Mouse (Mus musculus) forebrain, embryonic 11.5 days (tissue): ENCODE data around the gene Tsga10ip. TPM values are rescaled to one million over a fixed set of nuclear protein-coding genes. Genes with fewer than 3 reads are reported as not detected.
"Not testable (repeated sequence)": the region's sequence is repeated elsewhere in the genome, so short reads cannot be mapped to it uniquely, and the experiment has no call there.

ENCODE experiments used
- ATAC-seq: fragments of 200-750 bp; cut with Nextera tagmentation; replicated peaks from 2 replicates; pipeline ENCODE4 v1.8.0; 2017; ENCODE audit warnings: moderate TSS enrichment; ENCODE audit not compliant: low FRiP score
- DNase-seq: peaks from one replicate; pipeline ENCODE4 v3.0.0-alpha.2; 2017; ENCODE audit warnings: low spot score
- H3K27ac ChIP-seq: fragments of 300-500 bp; sonication (generic); 2 replicates; pipeline ENCODE4 v1.5.1; 2014; ENCODE audit warnings: low read depth, low read length
- H3K27me3 ChIP-seq: fragments of 300-500 bp; sonication (generic); 2 replicates; pipeline ENCODE4 v1.6.1; 2014; ENCODE audit warnings: mild to moderate bottlenecking, low read length, mixed read lengths; ENCODE audit not compliant: control insufficient read depth, insufficient read depth
- H3K36me3 ChIP-seq: fragments of 300-500 bp; sonication (generic); 2 replicates; pipeline ENCODE4 v1.6.1; 2014; ENCODE audit warnings: mild to moderate bottlenecking, low read length, moderate library complexity, mixed read lengths; ENCODE audit not compliant: control insufficient read depth, insufficient read depth
- H3K4me1 ChIP-seq: fragments of 300-500 bp; sonication (generic); replicated peaks from 2 replicates; pipeline ENCODE4 v1.6.1; 2014; ENCODE audit warnings: low read length, mixed read lengths; ENCODE audit not compliant: control insufficient read depth, insufficient read depth
- H3K4me2 ChIP-seq: fragments of 300-500 bp; sonication (generic); 2 replicates; pipeline ENCODE4 v1.6.1; 2014; ENCODE audit warnings: low read depth, mild to moderate bottlenecking, low read length, moderate library complexity, mixed read lengths; ENCODE audit not compliant: severe bottlenecking
- H3K4me3 ChIP-seq: fragments of 300-500 bp; sonication (generic); 2 replicates; pipeline ENCODE4 v1.5.1; 2014; ENCODE audit warnings: low read depth, low read length
- H3K9ac ChIP-seq: fragments of 300-500 bp; sonication (generic); 2 replicates; pipeline ENCODE4 v1.6.1; 2014; ENCODE audit warnings: low read length
- H3K9me3 ChIP-seq: fragments of 300-500 bp; sonication (generic); 2 replicates; pipeline ENCODE4 v1.6.1; 2016; ENCODE audit warnings: low read length, mixed read lengths; ENCODE audit not compliant: control insufficient read depth
- WGBS: fragments of 180-500 bp; shearing (Covaris S2); extraction: QIAGEN DNeasy Blood & Tissue Kit; methylation state at CpG from one replicate; pipeline ENCODE4 v1.1.7; 2014; 5-methylcytosine and 5-hydroxymethylcytosine counted together
- polyA plus RNA-seq: library from polyadenylated mRNA; unstranded; fragments of >200 nt; fragmentation: Nextera tagmentation; extraction: Ambion mirVana; gene quantifications from 2 replicates; pipeline ENCODE4 v1.2.1, GENCODE M21; 2014

Gene Tsga10ip
- polyA plus RNA-seq, 1 experiment from 2014 or later = not detected

- Histone ChIP-seq H3K36me3 (no peaks in the 10 kb centered on the region; the same call in 1 of the 2 replicates), H3K27me3 (no peaks in the 10 kb centered on the region), H3K4me2 (no peak overlapping the region), H3K27ac (no peak overlapping the region), H3K9me3 (no peaks in the 10 kb centered on the region), H3K4me3 (no peak overlapping the region), H3K9ac (no peak overlapping the region), H3K4me1 (peaks cover 4% of the 10 kb centered on the region)
- DNase-seq (no peak), ATAC-seq (no peak)
- WGBS = 74% methylated on average over 2 of the region's 2 CpGs
These were observed 40.1 kb downstream of the Tsga10ip start for GRCm38 (mm10) chr19:5362186-5362585.

GRCm38 (mm10) chr19:5356080-5356479 lies 46.2 kb downstream of the Tsga10ip start:
- Histone ChIP-seq H3K4me1 (no peaks in the 10 kb centered on the region), H3K4me2 (no peak overlapping the region), H3K9me3 (no peaks in the 10 kb centered on the region), H3K4me3 (no peak overlapping the region), H3K9ac (no peak overlapping the region), H3K27ac (no peak overlapping the region), H3K27me3 (no peaks in the 10 kb centered on the region), H3K36me3 (no peaks in the 10 kb centered on the region)
- WGBS = no CpG with 5 or more reads among the region's 1 CpGs
- no peak for ATAC-seq
- DNase-seq = no peak

DNA sequence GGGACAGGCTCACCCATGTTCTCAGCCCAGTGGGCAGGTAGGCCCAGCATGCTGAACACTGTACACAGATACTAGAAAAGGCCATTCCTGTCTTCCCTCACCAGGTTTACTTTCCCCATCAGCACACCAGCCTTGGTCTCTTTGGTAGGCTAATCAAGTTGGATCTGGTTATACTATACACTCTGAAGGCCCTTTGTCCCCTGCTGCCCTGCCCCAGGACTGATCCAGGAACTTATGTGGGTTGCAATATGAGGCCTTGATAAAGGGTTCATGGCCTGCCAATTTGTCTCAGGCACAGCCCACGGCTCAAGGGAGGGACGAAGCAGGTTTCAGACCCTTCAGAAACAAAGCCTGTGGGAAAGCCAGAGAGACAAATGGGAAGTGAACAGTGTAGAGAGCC lies 48.7 kb downstream of the Tsga10ip start:
- 86% methylated on average over 2 of the region's 2 CpGs for WGBS
- H3K27me3 ChIP-seq = no peaks in the 10 kb centered on the region
- no peaks in the 10 kb centered on the region for H3K9me3 ChIP-seq
- H3K9ac ChIP-seq = no peak overlapping the region
- H3K4me1 ChIP-seq = peaks cover 2% of the 10 kb centered on the region; the same call in 1 of the 2 replicates
- no peak overlapping the region for H3K4me3 ChIP-seq
- H3K4me2 ChIP-seq = no peak overlapping the region
- H3K36me3 ChIP-seq = no peaks in the 10 kb centered on the region
- ATAC-seq (no peak), DNase-seq (no peak)
- H3K27ac ChIP-seq = no peak overlapping the region

DNA sequence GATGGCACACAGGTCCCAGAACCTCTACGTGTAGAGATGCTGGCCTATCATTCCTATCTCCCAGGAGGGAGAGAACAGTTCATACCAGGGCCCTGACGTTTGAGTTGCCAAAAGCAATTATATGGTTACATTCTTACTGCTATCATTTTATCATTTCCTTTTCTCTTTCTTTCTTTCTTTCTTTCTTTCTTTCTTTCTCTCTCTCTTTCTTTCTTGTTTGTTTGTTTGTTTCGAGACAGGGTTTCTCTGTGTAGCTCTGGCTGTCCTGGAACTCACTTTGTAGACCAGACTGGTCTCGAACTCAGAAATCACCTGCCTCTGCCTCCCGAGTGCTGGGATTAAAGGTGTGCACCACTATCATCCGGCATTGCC lies 52.8 kb downstream of the Tsga10ip start, which contains the start of gene Cst6:
TSS of gene Cst6 (minus strand) at position 73 of the 372 bp plus-strand sequence.
- not testable (repeated sequence) for ATAC-seq, H3K9me3 ChIP-seq, DNase-seq, H3K4me1 ChIP-seq, H3K36me3 ChIP-seq, H3K27me3 ChIP-seq, H3K27ac ChIP-seq
- peak within 1 kb of the TSS; percentile 25 for H3K4me3 ChIP-seq
- peak within 1 kb of the TSS; percentile 52 for H3K9ac ChIP-seq
- H3K4me2 ChIP-seq = peak within 1 kb of the TSS; percentile 45
- WGBS = 61% methylated on average over 6 of the region's 6 CpGs

- no peaks in the 10 kb centered on the region for H3K27me3 ChIP-seq
- H3K9me3 ChIP-seq = no peaks in the 10 kb centered on the region
- ATAC-seq (no peak), DNase-seq (no peak)
- no peak overlapping the region for H3K27ac ChIP-seq
- peak overlapping the region; percentile 45 for H3K4me2 ChIP-seq
- H3K9ac ChIP-seq = peak overlapping the region; percentile 52
- 5% methylated on average over 29 of the region's 34 CpGs for WGBS
- no peaks in the 10 kb centered on the region for H3K36me3 ChIP-seq
- H3K4me3 ChIP-seq = peak overlapping the region; percentile 25
- peaks cover 2% of the 10 kb centered on the region; the same call in 1 of the 2 replicates for H3K4me1 ChIP-seq
These were observed 53.5 kb downstream of the Tsga10ip start for GRCm38 (mm10) chr19:5348526-5349501.

GRCm38 (mm10) chr19:5348064-5348463 lies 54.3 kb downstream of the Tsga10ip start:
- Histone ChIP-seq H3K27ac (no peak overlapping the region), H3K9me3 (no peaks in the 10 kb centered on the region), H3K9ac (no peak overlapping the region), H3K27me3 (no peaks in the 10 kb centered on the region), H3K4me2 (no peak overlapping the region), H3K36me3 (no peaks in the 10 kb centered on the region), H3K4me3 (no peak overlapping the region), H3K4me1 (peaks cover 2% of the 10 kb centered on the region; the same call in 1 of the 2 replicates)
- no peak for DNase-seq
- no peak for ATAC-seq
- 80% methylated on average over 6 of the region's 6 CpGs for WGBS

GRCm38 (mm10) chr19:5345297-5346131 lies 56.8 kb downstream of the Tsga10ip start:
- peaks cover 2% of the 10 kb centered on the region; the same call in 1 of the 2 replicates for H3K4me1 ChIP-seq
- H3K36me3 ChIP-seq = no peaks in the 10 kb centered on the region
- ATAC-seq (no peak), DNase-seq (no peak)
- no peak overlapping the region for H3K4me2 ChIP-seq
- H3K9ac ChIP-seq = no peak overlapping the region
- no peaks in the 10 kb centered on the region for H3K9me3 ChIP-seq
- WGBS = 79% methylated on average over 6 of the region's 6 CpGs
- H3K27me3 ChIP-seq = no peaks in the 10 kb centered on the region
- H3K27ac ChIP-seq = no peak overlapping the region
- no peak overlapping the region for H3K4me3 ChIP-seq

DNA sequence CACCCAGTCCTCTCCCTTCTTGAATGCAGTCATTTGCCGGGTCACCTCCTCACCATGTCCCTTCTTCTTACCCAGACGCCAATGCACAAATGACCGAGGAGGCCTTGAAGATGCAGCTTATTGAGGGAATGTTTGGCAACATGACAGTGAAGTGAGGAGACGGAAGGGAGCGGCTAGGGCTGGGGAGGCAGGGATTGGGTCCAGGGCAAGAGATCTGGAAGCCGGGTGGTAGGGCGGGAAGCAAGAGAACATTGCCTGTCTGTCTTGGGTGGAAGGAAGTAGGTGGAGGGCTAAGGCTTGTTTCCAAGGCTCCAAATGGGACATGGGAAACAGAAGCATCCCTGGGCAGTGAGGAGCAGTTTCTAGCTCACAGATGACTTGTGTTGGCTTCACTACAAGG lies 61.0 kb downstream of the Tsga10ip start:
- Histone ChIP-seq H3K36me3 (no peaks in the 10 kb centered on the region), H3K4me1 (no peaks in the 10 kb centered on the region), H3K9ac (no peak overlapping the region), H3K4me2 (no peak overlapping the region), H3K9me3 (no peaks in the 10 kb centered on the region), H3K27me3 (no peaks in the 10 kb centered on the region), H3K4me3 (no peak overlapping the region), H3K27ac (no peak overlapping the region)
- 89% methylated on average over 7 of the region's 7 CpGs for WGBS
- ATAC-seq = no peak
- no peak for DNase-seq
